Mouse (Mus musculus): ENCODE measurements around the gene Sh3rf1. TPM values are rescaled to one million over a fixed set of nuclear protein-coding genes. Genes with fewer than 3 reads are reported as not detected.
A peak's percentile ranks its signal among the peaks of the same experiment; 100 is the strongest.

Gene Sh3rf1
- polyA plus RNA-seq, 1 experiment from 2014 or later = 25.3 TPM

GRCm38 (mm10) chr8:61387501-61387963, 163.9 kb downstream of the Sh3rf1 start:
- Histone ChIP-seq H3K27ac (ENCODE audit: low read depth, low read length) (peak overlapping the region; percentile 92), H3K4me1 (replicated peaks; ENCODE audit: control insufficient read depth, insufficient read depth, low read length) (peaks cover 11% of the 10 kb centered on the region), H3K4me3 (ENCODE audit: low read depth, low read length) (no peak overlapping the region), H3K9me3 (ENCODE audit: control insufficient read depth, low read length) (no peaks in the 10 kb centered on the region), H3K36me3 (ENCODE audit: control insufficient read depth, insufficient read depth, low read length) (no peaks in the 10 kb centered on the region), H3K9ac (ENCODE audit: low read depth, low read length) (0 out of 2 replicates have a peak overlapping the region, but pooled peaks have one; percentile 34), H3K4me2 (replicated peaks; ENCODE audit: low read depth, low read length) (peak overlapping the region; percentile 24; the same call in 1 of the 2 replicates), H3K27me3 (ENCODE audit: control insufficient read depth, insufficient read depth, low read length) (no peaks in the 10 kb centered on the region)
- peak; percentile 79 for ATAC-seq (ENCODE audit: low FRiP score)
- 29% methylated on average over 6 of the region's 6 CpGs for WGBS
- peak; percentile 75 for DNase-seq (ENCODE audit: low spot score)

GRCm38 (mm10) chr8:61388341-61388740, 164.7 kb downstream of the Sh3rf1 start:
- WGBS = 67% methylated on average over 9 of the region's 9 CpGs
- Histone ChIP-seq H3K27me3 (ENCODE audit: control insufficient read depth, insufficient read depth, low read length) (no peaks in the 10 kb centered on the region), H3K27ac (ENCODE audit: low read depth, low read length) (peak overlapping the region; percentile 92), H3K36me3 (ENCODE audit: control insufficient read depth, insufficient read depth, low read length) (no peaks in the 10 kb centered on the region), H3K4me2 (replicated peaks; ENCODE audit: low read depth, low read length) (no peak overlapping the region), H3K9ac (ENCODE audit: low read depth, low read length) (no peak overlapping the region), H3K4me1 (replicated peaks; ENCODE audit: control insufficient read depth, insufficient read depth, low read length) (peaks cover 11% of the 10 kb centered on the region), H3K9me3 (ENCODE audit: control insufficient read depth, low read length) (no peaks in the 10 kb centered on the region), H3K4me3 (ENCODE audit: low read depth, low read length) (no peak overlapping the region)
- no peak for ATAC-seq (ENCODE audit: low FRiP score)
- DNase-seq (ENCODE audit: low spot score) = no peak

DNA sequence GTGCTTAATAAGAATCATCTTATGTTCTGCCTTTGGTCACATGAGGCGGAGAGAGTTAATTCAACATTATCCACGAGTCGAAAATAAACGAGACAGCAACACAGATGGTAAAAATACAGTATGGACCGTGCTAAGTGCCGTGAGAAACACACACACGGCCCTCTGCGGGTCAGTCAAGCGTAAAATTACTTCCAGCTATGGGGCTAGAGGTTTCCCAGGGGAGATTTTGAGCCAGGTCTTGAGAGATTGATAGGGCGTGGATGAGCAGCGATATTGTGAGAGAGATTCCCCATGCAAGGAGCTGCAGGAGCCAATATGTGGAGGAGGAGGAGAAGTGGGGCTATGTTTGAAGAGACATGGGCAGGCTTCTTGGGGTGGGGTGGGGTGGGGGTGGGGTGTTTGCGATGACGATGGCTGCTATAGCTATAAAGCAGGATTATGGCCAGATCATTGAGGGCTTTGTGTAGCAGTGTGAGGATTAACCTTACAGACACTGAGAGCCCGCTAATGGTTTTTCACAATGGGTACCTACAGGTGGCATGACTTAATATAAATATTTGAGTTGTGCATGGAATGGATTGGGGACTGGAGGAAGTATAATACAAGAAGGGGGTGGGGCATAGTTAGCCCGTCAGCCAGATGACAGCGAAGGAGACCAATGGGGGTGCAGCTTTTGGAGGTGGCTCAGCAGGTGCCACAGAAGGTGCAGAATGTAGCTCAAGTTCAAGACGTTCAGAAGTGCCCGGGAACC, 166.8 kb downstream of the Sh3rf1 start:
- Histone ChIP-seq H3K4me3 (ENCODE audit: low read depth, low read length) (no peak overlapping the region), H3K27ac (ENCODE audit: low read depth, low read length) (no peak overlapping the region), H3K9ac (ENCODE audit: low read depth, low read length) (no peak overlapping the region), H3K27me3 (ENCODE audit: control insufficient read depth, insufficient read depth, low read length) (no peaks in the 10 kb centered on the region), H3K9me3 (ENCODE audit: control insufficient read depth, low read length) (no peaks in the 10 kb centered on the region), H3K4me2 (replicated peaks; ENCODE audit: low read depth, low read length) (no peak overlapping the region), H3K36me3 (ENCODE audit: control insufficient read depth, insufficient read depth, low read length) (no peaks in the 10 kb centered on the region), H3K4me1 (replicated peaks; ENCODE audit: control insufficient read depth, insufficient read depth, low read length) (peaks cover 11% of the 10 kb centered on the region)
- peak; percentile 56 for DNase-seq (ENCODE audit: low spot score)
- peak; percentile 22; the same call in 1 of the 2 replicates for ATAC-seq (ENCODE audit: low FRiP score)
- WGBS = 67% methylated on average over 18 of the region's 18 CpGs

GRCm38 (mm10) chr8:61391058-61391434, 167.4 kb downstream of the Sh3rf1 start:
- H3K27ac ChIP-seq (ENCODE audit: low read depth, low read length) = no peak overlapping the region

DNA sequence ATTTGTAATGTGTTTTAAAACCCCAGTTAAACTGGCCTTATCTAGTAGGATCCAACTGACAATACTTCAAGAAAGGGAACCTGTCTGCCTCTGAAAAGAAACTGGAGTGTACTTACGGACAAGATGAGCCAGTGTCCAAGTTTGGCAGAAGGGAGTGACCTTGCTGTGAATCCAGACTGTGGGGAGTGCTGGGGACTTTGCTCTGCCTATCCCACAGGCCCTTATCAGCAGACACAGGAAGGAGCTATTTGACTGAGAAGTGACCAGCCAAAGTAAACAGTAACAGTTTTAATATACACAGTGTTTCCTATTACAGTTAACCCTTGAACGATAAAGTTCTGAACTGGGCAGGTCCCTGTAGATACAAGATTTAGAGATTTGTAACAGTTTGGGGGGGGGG, 173.5 kb downstream of the Sh3rf1 start:
- ATAC-seq (ENCODE audit: low FRiP score) (no peak), DNase-seq (ENCODE audit: low spot score) (no peak)
- Histone ChIP-seq H3K4me3 (ENCODE audit: low read depth, low read length) (no peak overlapping the region), H3K36me3 (ENCODE audit: control insufficient read depth, insufficient read depth, low read length) (no peaks in the 10 kb centered on the region), H3K4me1 (replicated peaks; ENCODE audit: control insufficient read depth, insufficient read depth, low read length) (no peaks in the 10 kb centered on the region), H3K9me3 (ENCODE audit: control insufficient read depth, low read length) (no peaks in the 10 kb centered on the region), H3K27me3 (ENCODE audit: control insufficient read depth, insufficient read depth, low read length) (no peaks in the 10 kb centered on the region), H3K27ac (ENCODE audit: low read depth, low read length) (no peak overlapping the region), H3K9ac (ENCODE audit: low read depth, low read length) (no peak overlapping the region), H3K4me2 (replicated peaks; ENCODE audit: low read depth, low read length) (no peak overlapping the region)
- WGBS = 83% methylated on average over 2 of the region's 2 CpGs

More at GRCm38 (mm10) chr8:61391058-61391434, 167.4 kb downstream of the Sh3rf1 start:
- no peaks in the 10 kb centered on the region for H3K9me3 ChIP-seq (ENCODE audit: control insufficient read depth, low read length)
- ATAC-seq (ENCODE audit: low FRiP score) = no peak
- DNase-seq (ENCODE audit: low spot score) = no peak
- no peak overlapping the region for H3K4me2 ChIP-seq (replicated peaks; ENCODE audit: low read depth, low read length)
- no peak overlapping the region for H3K9ac ChIP-seq (ENCODE audit: low read depth, low read length)
- WGBS = 85% methylated on average over 13 of the region's 13 CpGs
- H3K36me3 ChIP-seq (ENCODE audit: control insufficient read depth, insufficient read depth, low read length) = no peaks in the 10 kb centered on the region
- peaks cover 11% of the 10 kb centered on the region for H3K4me1 ChIP-seq (replicated peaks; ENCODE audit: control insufficient read depth, insufficient read depth, low read length)
- no peak overlapping the region for H3K4me3 ChIP-seq (ENCODE audit: low read depth, low read length)
- no peaks in the 10 kb centered on the region for H3K27me3 ChIP-seq (ENCODE audit: control insufficient read depth, insufficient read depth, low read length)

- H3K4me1 ChIP-seq (replicated peaks; ENCODE audit: control insufficient read depth, insufficient read depth, low read length) = no peaks in the 10 kb centered on the region; the same call in 1 of the 2 replicates
- H3K27me3 ChIP-seq (ENCODE audit: control insufficient read depth, insufficient read depth, low read length) = no peaks in the 10 kb centered on the region
- no peaks in the 10 kb centered on the region for H3K9me3 ChIP-seq (ENCODE audit: control insufficient read depth, low read length)
- no peak overlapping the region for H3K4me2 ChIP-seq (replicated peaks; ENCODE audit: low read depth, low read length)
- 96% methylated on average over 7 of the region's 7 CpGs for WGBS
- no peak for DNase-seq (ENCODE audit: low spot score)
- H3K27ac ChIP-seq (ENCODE audit: low read depth, low read length) = no peak overlapping the region
- no peak overlapping the region for H3K4me3 ChIP-seq (ENCODE audit: low read depth, low read length)
- ATAC-seq (ENCODE audit: low FRiP score) = no peak
- H3K9ac ChIP-seq (ENCODE audit: low read depth, low read length) = no peak overlapping the region
- H3K36me3 ChIP-seq (ENCODE audit: control insufficient read depth, insufficient read depth, low read length) = no peaks in the 10 kb centered on the region
Observed at GRCm38 (mm10) chr8:61397755-61398154, 174.1 kb downstream of the Sh3rf1 start.

DNA sequence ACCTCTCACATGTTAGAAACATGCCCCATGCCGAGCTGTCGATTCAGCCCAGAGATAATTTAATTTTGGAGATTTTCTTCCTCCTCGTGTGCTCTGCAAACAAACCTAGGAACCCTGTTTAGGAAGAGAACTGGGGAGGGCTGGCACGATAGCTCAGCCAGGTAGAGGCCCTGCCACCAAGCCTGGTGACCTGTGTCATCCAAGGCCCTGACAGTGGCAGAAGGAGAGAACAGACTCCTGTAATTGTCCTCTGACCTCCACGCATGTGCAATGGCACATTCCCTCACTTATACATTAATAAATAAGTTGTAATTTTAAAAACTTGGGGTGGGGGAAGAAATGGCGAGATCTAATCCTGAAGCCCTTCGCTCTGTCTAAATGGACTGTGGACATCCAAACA, 179.2 kb downstream of the Sh3rf1 start:
- whole genome bisulfite sequencing = 75% methylated on average over 7 of the region's 7 CpGs
- no peak overlapping the region for H3K9ac ChIP-seq (ENCODE audit: low read depth, low read length)
- ATAC-seq (ENCODE audit: low FRiP score) (peak; percentile 62), DNase-seq (ENCODE audit: low spot score) (no peak)
- H3K36me3 ChIP-seq (ENCODE audit: control insufficient read depth, insufficient read depth, low read length) = no peaks in the 10 kb centered on the region
- no peak overlapping the region for H3K4me3 ChIP-seq (ENCODE audit: low read depth, low read length)
- H3K27ac ChIP-seq (ENCODE audit: low read depth, low read length) = peak overlapping the region; percentile 67
- H3K4me1 ChIP-seq (replicated peaks; ENCODE audit: control insufficient read depth, insufficient read depth, low read length) = peaks cover 3% of the 10 kb centered on the region; the same call in 1 of the 2 replicates
- H3K27me3 ChIP-seq (ENCODE audit: control insufficient read depth, insufficient read depth, low read length) = no peaks in the 10 kb centered on the region
- no peaks in the 10 kb centered on the region for H3K9me3 ChIP-seq (ENCODE audit: control insufficient read depth, low read length)
- H3K4me2 ChIP-seq (replicated peaks; ENCODE audit: low read depth, low read length) = no peak overlapping the region

DNA sequence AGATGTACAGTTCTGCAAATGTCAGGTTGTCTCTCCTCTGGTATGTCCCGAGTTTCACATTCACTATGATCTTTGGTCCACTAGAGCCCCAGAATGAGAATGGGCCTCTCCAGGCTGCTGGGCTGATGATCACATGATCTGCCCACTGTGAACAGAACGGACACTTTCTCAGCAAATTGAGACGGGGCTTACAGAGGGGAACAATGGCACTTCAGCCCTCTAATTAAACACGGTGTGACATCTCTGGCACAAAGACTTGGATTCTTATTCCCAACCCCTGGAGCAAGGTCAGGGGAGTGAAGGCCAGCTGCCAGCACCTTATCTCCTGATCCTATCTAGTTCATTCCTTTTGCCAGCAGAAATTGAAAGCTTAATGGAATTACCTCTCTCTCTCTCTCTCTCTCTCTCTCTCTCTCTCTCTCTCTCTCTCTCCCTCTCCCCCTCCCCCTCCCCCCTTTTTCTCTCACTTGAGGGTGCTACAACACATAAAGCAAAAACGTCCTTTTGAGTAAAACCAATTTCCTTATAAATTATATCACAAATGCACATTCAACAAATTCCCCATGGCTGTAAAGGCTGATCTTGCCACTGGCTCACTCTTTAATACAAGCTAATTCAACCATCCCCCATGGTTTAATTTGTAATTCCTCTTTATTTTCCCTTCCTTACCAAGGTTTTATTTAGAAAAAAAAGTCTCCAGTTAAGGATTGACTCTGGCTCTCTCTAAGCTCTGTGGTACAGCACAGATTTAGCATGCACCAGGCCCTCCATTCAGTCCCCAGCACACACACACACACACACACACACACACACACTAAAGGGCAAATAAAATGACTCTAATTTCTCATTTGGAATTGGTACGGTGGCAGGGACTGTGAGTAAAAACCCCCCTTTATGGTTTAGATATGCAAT, 179.8 kb downstream of the Sh3rf1 start:
- 14% methylated on average over 6 of the region's 6 CpGs for WGBS

More for the DNA sequence above, 179.8 kb downstream of the Sh3rf1 start:
- Histone ChIP-seq H3K4me2 (replicated peaks; ENCODE audit: low read depth, low read length) (no peak overlapping the region), H3K4me3 (ENCODE audit: low read depth, low read length) (no peak overlapping the region), H3K9ac (ENCODE audit: low read depth, low read length) (no peak overlapping the region), H3K9me3 (ENCODE audit: control insufficient read depth, low read length) (no peaks in the 10 kb centered on the region), H3K4me1 (replicated peaks; ENCODE audit: control insufficient read depth, insufficient read depth, low read length) (peaks cover 3% of the 10 kb centered on the region; the same call in 1 of the 2 replicates), H3K36me3 (ENCODE audit: control insufficient read depth, insufficient read depth, low read length) (no peaks in the 10 kb centered on the region), H3K27ac (ENCODE audit: low read depth, low read length) (peak overlapping the region; percentile 67), H3K27me3 (ENCODE audit: control insufficient read depth, insufficient read depth, low read length) (no peaks in the 10 kb centered on the region)
- DNase-seq (ENCODE audit: low spot score) (peak; percentile 61), ATAC-seq (ENCODE audit: low FRiP score) (peak; percentile 89)

Data from hindbrain, embryonic 11.5 days (tissue).